Mouse (Mus musculus): ENCODE data around the gene Hist4h4. TPM values are rescaled to one million over a fixed set of nuclear protein-coding genes. Genes with fewer than 3 reads are reported as not detected.

Gene Hist4h4
- total and polyA plus RNA-seq, 3 experiments: 0.89 to 179 (median 60.9) TPM

- H3K4me1 ChIP-seq (ENCODE audit: insufficient read depth, low read depth, low read length): no peaks in the 10 kb centered on the region
- no peaks in the 10 kb centered on the region for H3K36me3 ChIP-seq (replicated peaks)
- no peak for TF ChIP-seq CTCF (IDR thresholded peaks at IDR 0.05; ENCODE audit: low read depth, low read length)
- H3K4me3 ChIP-seq (ENCODE audit: low read depth, low read length): no peak overlapping the region
- no peaks in the 10 kb centered on the region for H3K9me3 ChIP-seq (replicated peaks)
- no peak for DNase-seq (ENCODE audit: low spot score)
- no peaks in the 10 kb centered on the region for H3K27me3 ChIP-seq (ENCODE audit: insufficient read depth, low read length)
- ATAC-seq (ENCODE audit: extremely low read depth, insufficient number of reproducible peaks, low FRiP score, poor library complexity, severe bottlenecking): no peak
Measured at GRCm38 (mm10) chr6:136782146-136782545, 22.1 kb downstream of the Hist4h4 start.

- Histone ChIP-seq H3K9me3 (replicated peaks) (no peaks in the 10 kb centered on the region), H3K36me3 (replicated peaks) (no peaks in the 10 kb centered on the region), H3K4me1 (ENCODE audit: insufficient read depth, low read depth, low read length) (no peaks in the 10 kb centered on the region), H3K27me3 (ENCODE audit: insufficient read depth, low read length) (no peaks in the 10 kb centered on the region), H3K4me3 (ENCODE audit: low read depth, low read length) (no peak within 1 kb of the TSS)
- ATAC-seq (ENCODE audit: extremely low read depth, insufficient number of reproducible peaks, low FRiP score, poor library complexity, severe bottlenecking) (no peak), DNase-seq (ENCODE audit: low spot score) (no peak)
- TF ChIP-seq GATA1 (IDR thresholded peaks at IDR 0.05; ENCODE audit: borderline replicate concordance, low read length): no peak
- no peak for TF ChIP-seq POLR2AphosphoS5 (IDR thresholded peaks at IDR 0.05; ENCODE audit: insufficient replicate concordance, low read depth, low read length)
- TF ChIP-seq GATA2 (IDR thresholded peaks at IDR 0.05; ENCODE audit: borderline replicate concordance, low read depth, low read length): no peak
- no peak for TF ChIP-seq CTCF (IDR thresholded peaks at IDR 0.05; ENCODE audit: low read depth, low read length)
- TF ChIP-seq TAL1 (conservative IDR thresholded peaks at IDR 0.05; ENCODE audit: low read depth, low read length): no peak
Measured at GRCm38 (mm10) chr6:136781377-136781986, 22.7 kb downstream of the Hist4h4 start, which contains the start of gene Gucy2c. Gene Gucy2c (minus strand): TSS chr6:136781765.

- H3K4me1 ChIP-seq (ENCODE audit: insufficient read depth, low read depth, low read length): no peaks in the 10 kb centered on the region
- DNase-seq (ENCODE audit: low spot score) (no peak), ATAC-seq (ENCODE audit: extremely low read depth, insufficient number of reproducible peaks, low FRiP score, poor library complexity, severe bottlenecking) (no peak)
- TF ChIP-seq GATA2 (IDR thresholded peaks at IDR 0.05; ENCODE audit: borderline replicate concordance, low read depth, low read length): no peak
- TF ChIP-seq GATA1 (IDR thresholded peaks at IDR 0.05; ENCODE audit: borderline replicate concordance, low read length): no peak
- TF ChIP-seq POLR2AphosphoS5 (IDR thresholded peaks at IDR 0.05; ENCODE audit: insufficient replicate concordance, low read depth, low read length): no peak
- TF ChIP-seq CTCF (IDR thresholded peaks at IDR 0.05; ENCODE audit: low read depth, low read length): no peak
- no peak for TF ChIP-seq TAL1 (conservative IDR thresholded peaks at IDR 0.05; ENCODE audit: low read depth, low read length)
- no peaks in the 10 kb centered on the region for H3K36me3 ChIP-seq (replicated peaks)
- no peak overlapping the region for H3K4me3 ChIP-seq (ENCODE audit: low read depth, low read length)
- no peaks in the 10 kb centered on the region for H3K27me3 ChIP-seq (ENCODE audit: insufficient read depth, low read length)
- H3K9me3 ChIP-seq (replicated peaks): no peaks in the 10 kb centered on the region
Measured at GRCm38 (mm10) chr6:136776392-136776791, 27.8 kb downstream of the Hist4h4 start.

GRCm38 (mm10) chr6:136769859-136770258 is 34.4 kb downstream of the Hist4h4 start:
- no peak for DNase-seq (ENCODE audit: low spot score)
- no peak for ATAC-seq (ENCODE audit: extremely low read depth, insufficient number of reproducible peaks, low FRiP score, poor library complexity, severe bottlenecking)
- Histone ChIP-seq H3K4me1 (ENCODE audit: insufficient read depth, low read depth, low read length) (no peaks in the 10 kb centered on the region), H3K9me3 (replicated peaks) (no peaks in the 10 kb centered on the region), H3K36me3 (replicated peaks) (no peaks in the 10 kb centered on the region), H3K27me3 (ENCODE audit: insufficient read depth, low read length) (no peaks in the 10 kb centered on the region), H3K4me3 (ENCODE audit: low read depth, low read length) (no peak overlapping the region)
- TF ChIP-seq CTCF (IDR thresholded peaks at IDR 0.05; ENCODE audit: low read depth, low read length) (no peak), GATA1 (IDR thresholded peaks at IDR 0.05; ENCODE audit: borderline replicate concordance, low read length) (no peak), POLR2AphosphoS5 (IDR thresholded peaks at IDR 0.05; ENCODE audit: insufficient replicate concordance, low read depth, low read length) (no peak), TAL1 (conservative IDR thresholded peaks at IDR 0.05; ENCODE audit: low read depth, low read length) (no peak), GATA2 (IDR thresholded peaks at IDR 0.05; ENCODE audit: borderline replicate concordance, low read depth, low read length) (no peak)

GRCm38 (mm10) chr6:136769143-136769542 is 35.1 kb downstream of the Hist4h4 start:
- H3K9me3 ChIP-seq (replicated peaks): no peaks in the 10 kb centered on the region
- H3K4me1 ChIP-seq (ENCODE audit: insufficient read depth, low read depth, low read length): no peaks in the 10 kb centered on the region
- no peak overlapping the region for H3K4me3 ChIP-seq (ENCODE audit: low read depth, low read length)
- TF ChIP-seq GATA1 (IDR thresholded peaks at IDR 0.05; ENCODE audit: borderline replicate concordance, low read length) (no peak), TAL1 (conservative IDR thresholded peaks at IDR 0.05; ENCODE audit: low read depth, low read length) (no peak), CTCF (IDR thresholded peaks at IDR 0.05; ENCODE audit: low read depth, low read length) (no peak), POLR2AphosphoS5 (IDR thresholded peaks at IDR 0.05; ENCODE audit: insufficient replicate concordance, low read depth, low read length) (no peak), GATA2 (IDR thresholded peaks at IDR 0.05; ENCODE audit: borderline replicate concordance, low read depth, low read length) (no peak)
- no peak for ATAC-seq (ENCODE audit: extremely low read depth, insufficient number of reproducible peaks, low FRiP score, poor library complexity, severe bottlenecking)
- H3K36me3 ChIP-seq (replicated peaks): no peaks in the 10 kb centered on the region
- DNase-seq (ENCODE audit: low spot score): no peak
- H3K27me3 ChIP-seq (ENCODE audit: insufficient read depth, low read length): no peaks in the 10 kb centered on the region

- Histone ChIP-seq H3K27me3 (ENCODE audit: insufficient read depth, low read length) (no peaks in the 10 kb centered on the region), H3K4me3 (ENCODE audit: low read depth, low read length) (no peak overlapping the region), H3K4me1 (ENCODE audit: insufficient read depth, low read depth, low read length) (no peaks in the 10 kb centered on the region), H3K36me3 (replicated peaks) (no peaks in the 10 kb centered on the region), H3K9me3 (replicated peaks) (no peaks in the 10 kb centered on the region)
- DNase-seq (ENCODE audit: low spot score): no peak
- no peak for ATAC-seq (ENCODE audit: extremely low read depth, insufficient number of reproducible peaks, low FRiP score, poor library complexity, severe bottlenecking)
- TF ChIP-seq TAL1 (conservative IDR thresholded peaks at IDR 0.05; ENCODE audit: low read depth, low read length): no peak
- no peak for TF ChIP-seq GATA1 (IDR thresholded peaks at IDR 0.05; ENCODE audit: borderline replicate concordance, low read length)
- TF ChIP-seq GATA2 (IDR thresholded peaks at IDR 0.05; ENCODE audit: borderline replicate concordance, low read depth, low read length): no peak
- TF ChIP-seq CTCF (IDR thresholded peaks at IDR 0.05; ENCODE audit: low read depth, low read length): no peak
- no peak for TF ChIP-seq POLR2AphosphoS5 (IDR thresholded peaks at IDR 0.05; ENCODE audit: insufficient replicate concordance, low read depth, low read length)
Measured at GRCm38 (mm10) chr6:136763912-136764311, 40.3 kb downstream of the Hist4h4 start.

Other genes starting within 250 kb of the Hist4h4 start
- gene Plbd1, start 142.5 kb downstream of the Hist4h4 start, total RNA-seq (2014; fragmentation: Nextera tagmentation): not detected in 2 replicates
- not detected in 2 replicates for gene Plbd1, start 142.5 kb downstream of the Hist4h4 start, total RNA-seq (2017)
- gene Plbd1, start 142.5 kb downstream of the Hist4h4 start, polyA plus RNA-seq (2012): not detected in 2 replicates
- gene Gucy2c, start 22.6 kb downstream of the Hist4h4 start, total RNA-seq (2014; fragmentation: Nextera tagmentation): not detected in 2 replicates
- gene Gucy2c, start 22.6 kb downstream of the Hist4h4 start, total RNA-seq (2017): under 0.01 TPM in 1 of 2 replicates, not detected in the other
- not detected in 2 replicates for gene Gucy2c, start 22.6 kb downstream of the Hist4h4 start, polyA plus RNA-seq (2012)
- 17.4 and 23.6 TPM in 2 replicates for gene H2afj, start 3.8 kb upstream of the Hist4h4 start, total RNA-seq (2014; fragmentation: Nextera tagmentation)
- gene H2afj, start 3.8 kb upstream of the Hist4h4 start, total RNA-seq (2017): 84.6 and 98.5 TPM in 2 replicates
- gene H2afj, start 3.8 kb upstream of the Hist4h4 start, polyA plus RNA-seq (2012): 479 and 625 TPM in 2 replicates
- gene BC049715, start 23.2 kb upstream of the Hist4h4 start, total RNA-seq (2014; fragmentation: Nextera tagmentation): 2.0 and 2.6 TPM in 2 replicates
- 1.5 and 1.9 TPM in 2 replicates for gene BC049715, start 23.2 kb upstream of the Hist4h4 start, total RNA-seq (2017)
- 2.6 and 4.2 TPM in 2 replicates for gene BC049715, start 23.2 kb upstream of the Hist4h4 start, polyA plus RNA-seq (2012)
- 172 and 202 TPM in 2 replicates for gene Wbp11, start 23.8 kb upstream of the Hist4h4 start, total RNA-seq (2014; fragmentation: Nextera tagmentation)
- 35.3 and 49.0 TPM in 2 replicates for gene Wbp11, start 23.8 kb upstream of the Hist4h4 start, total RNA-seq (2017)
- 307 and 347 TPM in 2 replicates for gene Wbp11, start 23.8 kb upstream of the Hist4h4 start, polyA plus RNA-seq (2012)
- not detected in 2 replicates for gene Smco3, start 31.0 kb upstream of the Hist4h4 start, total RNA-seq (2014; fragmentation: Nextera tagmentation)
- gene Smco3, start 31.0 kb upstream of the Hist4h4 start, total RNA-seq (2017): 0.12 and 0.38 TPM in 2 replicates
- gene Smco3, start 31.0 kb upstream of the Hist4h4 start, polyA plus RNA-seq (2012): not detected in 2 replicates
- gene Art4, start 53.3 kb upstream of the Hist4h4 start, total RNA-seq (2014; fragmentation: Nextera tagmentation): 14.2 and 27.8 TPM in 2 replicates
- gene Art4, start 53.3 kb upstream of the Hist4h4 start, total RNA-seq (2017): 30.5 and 31.7 TPM in 2 replicates
- gene Art4, start 53.3 kb upstream of the Hist4h4 start, polyA plus RNA-seq (2012): 1.7 and 1.8 TPM in 2 replicates
- not detected in 2 replicates for gene Mgp, start 71.4 kb upstream of the Hist4h4 start, total RNA-seq (2014; fragmentation: Nextera tagmentation)
- gene Mgp, start 71.4 kb upstream of the Hist4h4 start, total RNA-seq (2017): 0.16 and 0.41 TPM in 2 replicates
- not detected in 2 replicates for gene Mgp, start 71.4 kb upstream of the Hist4h4 start, polyA plus RNA-seq (2012)
- gene Erp27, start 117.8 kb upstream of the Hist4h4 start, total RNA-seq (2014; fragmentation: Nextera tagmentation): 0.34 TPM in 1 of 2 replicates, not detected in the other
- gene Erp27, start 117.8 kb upstream of the Hist4h4 start, total RNA-seq (2017): 0.76 and 0.87 TPM in 2 replicates
- gene Erp27, start 117.8 kb upstream of the Hist4h4 start, polyA plus RNA-seq (2012): not detected in 2 replicates
- not detected in 2 replicates for gene Pde6h, start 119.4 kb upstream of the Hist4h4 start, total RNA-seq (2014; fragmentation: Nextera tagmentation)
- gene Pde6h, start 119.4 kb upstream of the Hist4h4 start, total RNA-seq (2017): 0.05 and 0.06 TPM in 2 replicates
- gene Pde6h, start 119.4 kb upstream of the Hist4h4 start, polyA plus RNA-seq (2012): not detected in 2 replicates
- 1,122 and 1,191 TPM in 2 replicates for gene Arhgdib, start 137.5 kb upstream of the Hist4h4 start, total RNA-seq (2014; fragmentation: Nextera tagmentation)
- 613 and 661 TPM in 2 replicates for gene Arhgdib, start 137.5 kb upstream of the Hist4h4 start, total RNA-seq (2017)
- 119 and 124 TPM in 2 replicates for gene Arhgdib, start 137.5 kb upstream of the Hist4h4 start, polyA plus RNA-seq (2012)